Mouse (Mus musculus) G1E (cell line): ENCODE data around the gene Ttc4.

Experiments used
- CTCF ChIP-seq: IDR thresholded peaks from 2 replicates; pipeline ENCODE4 v1.5.1; 2012; ENCODE audit warnings: low read depth, low read length, inconsistent platforms, mixed read lengths
- GATA1 ChIP-seq: IDR thresholded peaks from 2 replicates; pipeline ENCODE4 v1.6.1; 2012; ENCODE audit warnings: borderline replicate concordance, low read length, inconsistent platforms, mixed read lengths
- TAL1 ChIP-seq: conservative IDR thresholded peaks from 2 replicates; pipeline ENCODE4 v1.6.1; 2012; ENCODE audit warnings: low read depth, low read length, inconsistent platforms, mixed read lengths

DNA sequence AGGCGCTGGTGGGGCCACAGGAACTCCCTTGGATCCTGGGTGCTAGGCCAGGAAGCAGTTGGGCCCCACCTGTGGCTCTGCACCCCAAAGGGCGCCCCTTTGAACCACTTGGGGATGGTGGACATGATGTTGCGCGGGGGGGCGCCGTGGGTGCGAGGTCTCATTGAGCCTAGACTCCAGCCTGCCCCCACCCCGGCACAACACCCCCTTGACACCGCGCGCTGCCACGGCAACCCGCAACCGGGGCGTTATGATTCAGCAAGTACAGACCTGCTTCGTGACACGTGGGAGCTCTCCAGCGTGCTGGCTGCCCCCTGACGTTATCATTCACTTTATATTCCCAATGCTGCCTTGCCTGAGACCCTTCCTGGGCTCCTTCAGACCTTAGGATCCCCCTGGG, 61.7 kb downstream of the Ttc4 start, which contains the start of gene Lexm:
- TF ChIP-seq CTCF (no peak), TAL1 (no peak), GATA1 (no peak)
